ENCODE assay signal across 9 mouse cellular contexts in genomic region chr2:91779166-91779565, GRCm38 (mm10). TPM values are rescaled to one million over a fixed set of nuclear protein-coding genes. Genes with fewer than 3 reads are reported as not detected.
DNase-seq lines count a peak whose midpoint lies in the region; ATAC-seq and TF ChIP-seq lines count a peak whose summit lies in the region.
"Had no signal": no experiment of that assay in that cellular context is flagged by ENCODE, and none has a peak within 500 bp of the region (broad histone marks: within the 10 kb centered on the region; RNA-seq: fewer than 3 reads in every experiment).

No protein-coding gene starts in this region.

- WGBS in cerebellum, adult 2 months: 67% methylated on average over 3 of the region's 3 CpGs
- WGBS in liver, postnatal 0 days (ENCODE audit: insufficient replicate concordance): 71% methylated on average over 3 of the region's 3 CpGs
- WGBS in stomach, postnatal 0 days: 64% methylated on average over 3 of the region's 3 CpGs

- ATAC-seq in liver, postnatal 0 days: no peak
- ATAC-seq in stomach, postnatal 0 days (ENCODE audit: low FRiP score, low TSS enrichment): no peak

- H3K36me3 ChIP-seq in liver, postnatal 0 days (replicated peaks; ENCODE audit: insufficient read depth, low read length): no peaks in the 10 kb centered on the region; the same call in none of the 2 replicates
- H3K36me3 ChIP-seq in stomach, postnatal 0 days (ENCODE audit: control insufficient read depth, insufficient read depth, low read length): no peaks in the 10 kb centered on the region; the same call in 1 of the 2 replicates
- H3K36me3 ChIP-seq: neural tube, embryonic 12.5 days had no signal

- H3K4me1 ChIP-seq in cerebellum, adult 2 months (ENCODE audit: control insufficient read depth, insufficient read depth, low read length): no peaks in the 10 kb centered on the region
- H3K4me1 ChIP-seq in liver, postnatal 0 days (ENCODE audit: insufficient read depth): no peaks in the 10 kb centered on the region
- H3K4me1 ChIP-seq in stomach, postnatal 0 days (replicated peaks; ENCODE audit: control insufficient read depth, insufficient read depth): no peaks in the 10 kb centered on the region
- H3K4me1 ChIP-seq: neural tube, embryonic 12.5 days had no signal

- H3K9ac ChIP-seq in liver, postnatal 0 days (replicated peaks): no peak overlapping the region
- no peak overlapping the region for H3K9ac ChIP-seq in stomach, postnatal 0 days (ENCODE audit: low read length)
- H3K9ac ChIP-seq: neural tube, embryonic 12.5 days had no signal

- H3K9me3 ChIP-seq in liver, postnatal 0 days (ENCODE audit: low read length): no peaks in the 10 kb centered on the region
- no peaks in the 10 kb centered on the region for H3K9me3 ChIP-seq in stomach, postnatal 0 days (ENCODE audit: control insufficient read depth, low read length)
- H3K9me3 ChIP-seq: neural tube, embryonic 12.5 days had no signal

- no peak overlapping the region for H3K27ac ChIP-seq in cerebellum, adult 2 months (ENCODE audit: insufficient read depth, low read length)
- no peak overlapping the region for H3K27ac ChIP-seq in liver, postnatal 0 days (ENCODE audit: low read depth)
- H3K27ac ChIP-seq in stomach, postnatal 0 days (replicated peaks): no peak overlapping the region
- H3K27ac ChIP-seq: neural tube, embryonic 12.5 days had no signal

- TF ChIP-seq CTCF in cerebellum, adult 2 months (IDR thresholded peaks at IDR 0.05; ENCODE audit: borderline replicate concordance, insufficient read depth, low read depth, low read length): peak; percentile 77
- peak; percentile 86 for TF ChIP-seq CTCF in liver, postnatal 0 days (IDR thresholded peaks at IDR 0.05; ENCODE audit: low read depth)
- TF ChIP-seq CTCF in stomach, postnatal 0 days (IDR thresholded peaks at IDR 0.05; ENCODE audit: low read depth): peak; percentile 92

- TF ChIP-seq EP300 in liver, postnatal 0 days (IDR thresholded peaks at IDR 0.05; ENCODE audit: low read depth): no peak
- no peak for TF ChIP-seq EP300 in stomach, postnatal 0 days (optimal IDR thresholded peaks at IDR 0.05)

- H3K4me3 ChIP-seq in cerebellum, adult 2 months (replicated peaks; ENCODE audit: insufficient read depth, low read depth, low read length): no peak overlapping the region
- H3K4me3 ChIP-seq in liver, postnatal 0 days (ENCODE audit: low read depth, low read length): no peak overlapping the region
- H3K4me3 ChIP-seq in stomach, postnatal 0 days (ENCODE audit: low read depth, low read length): no peak overlapping the region
- H3K4me3 ChIP-seq: neural tube, embryonic 12.5 days had no signal

- no peaks in the 10 kb centered on the region for H3K27me3 ChIP-seq in cerebellum, adult 2 months (ENCODE audit: control insufficient read depth, insufficient read depth, low read length)
- no peaks in the 10 kb centered on the region for H3K27me3 ChIP-seq in liver, postnatal 0 days (ENCODE audit: insufficient read depth, low read length)
- H3K27me3 ChIP-seq in stomach, postnatal 0 days (ENCODE audit: control insufficient read depth, insufficient read depth, low read length): no peaks in the 10 kb centered on the region
- H3K27me3 ChIP-seq: neural tube, embryonic 12.5 days had no signal

- DNase-seq in cerebellum, adult 2 months: peak; percentile 30 to 56
- DNase-seq in cerebellum, adult 11 months: no peak
- DNase-seq in liver, postnatal 0 days: no peak
- no peak for DNase-seq in liver
- peak; percentile 44 for DNase-seq in c-Kit-positive CD71-positive TER-119-negative erythroid progenitor cells, embryonic 14.5 days (ENCODE audit: low read depth)
- DNase-seq in kidney, postnatal 14 days: peak; percentile 21
- peak; percentile 18 for DNase-seq in stomach, postnatal 0 days (ENCODE audit: low spot score)
- DNase-seq in frontal cortex, postnatal 36 days (ENCODE audit: low spot score in 2 of 2): no peak

- TF ChIP-seq POLR2A in cerebellum, adult 2 months (IDR thresholded peaks at IDR 0.05; ENCODE audit: borderline replicate concordance, insufficient read depth, low read length): no peak

- H3K4me2 ChIP-seq in liver, postnatal 0 days (ENCODE audit: low read depth, low read length): no peak overlapping the region
- no peak overlapping the region for H3K4me2 ChIP-seq in stomach, postnatal 0 days (replicated peaks; ENCODE audit: low read depth)
- H3K4me2 ChIP-seq: neural tube, embryonic 12.5 days had no signal

RNA-seq across cellular contexts. Expression of gene Ambra1, which starts 49.2 kb away (rescaled TPM):
- 37.9 and 38.9 TPM in 2 replicates for polyA plus RNA-seq in cerebellum, adult 2 months (2012; rRNA removed)
- polyA plus RNA-seq in liver, postnatal 0 days (2015; fragmentation: Nextera tagmentation; extraction: Ambion mirVana): 3.2 and 3.5 TPM in 2 replicates
- polyA plus RNA-seq in stomach, postnatal 0 days (2015; fragmentation: Nextera tagmentation; extraction: Ambion mirVana): 5.7 and 6.3 TPM in 2 replicates

Comparison
In these comparisons a context has a peak if more than half of its experiments do, and no peak if none do; other contexts are left out.
1. DNase-seq: peak in cerebellum, adult 2 months (2 of 2), c-Kit-positive CD71-positive TER-119-negative erythroid progenitor cells, embryonic 14.5 days (single experiment), kidney, postnatal 14 days (single experiment) and stomach, postnatal 0 days (single experiment); none in cerebellum, adult 11 months (single experiment), liver, postnatal 0 days (single experiment), liver (single experiment) and frontal cortex, postnatal 36 days (0 of 2).
2. Peak in every context shown above with its lines, with median percentiles within 50 percentile points of each other: CTCF ChIP-seq.